Mouse (Mus musculus) midbrain, embryonic 16.5 days (tissue): ENCODE data around the gene C1qtnf3. TPM values are rescaled to one million over a fixed set of nuclear protein-coding genes. Genes with fewer than 3 reads are reported as not detected.

ENCODE experiments used
- ATAC-seq: fragments of 200-750 bp; cut with Nextera tagmentation; 2 replicates; pipeline ENCODE4 v1.8.0; 2017; ENCODE audit warnings: moderate TSS enrichment
- H3K27ac ChIP-seq: fragments of 300-500 bp; sonication (generic); 2 replicates; pipeline ENCODE4 v1.5.1; 2014; ENCODE audit warnings: mild to moderate bottlenecking, low read length, mixed read lengths
- H3K27me3 ChIP-seq: fragments of 300-500 bp; sonication (generic); 2 replicates; pipeline ENCODE4 v1.6.1; 2014; ENCODE audit warnings: low read depth, low read length, mixed read lengths; ENCODE audit not compliant: control insufficient read depth, insufficient read depth
- H3K36me3 ChIP-seq: fragments of 300-500 bp; sonication (generic); 2 replicates; pipeline ENCODE4 v1.6.1; 2014; ENCODE audit warnings: mild to moderate bottlenecking, low read length, moderate library complexity, mixed read lengths; ENCODE audit not compliant: control insufficient read depth, insufficient read depth
- H3K4me1 ChIP-seq: fragments of 300-500 bp; sonication (generic); 2 replicates; pipeline ENCODE4 v1.6.1; 2014; ENCODE audit warnings: mild to moderate bottlenecking, low read length, mixed read lengths; ENCODE audit not compliant: control insufficient read depth, insufficient read depth
- H3K4me2 ChIP-seq: fragments of 300-500 bp; sonication (generic); 2 replicates; pipeline ENCODE4 v1.6.1; 2014; ENCODE audit warnings: mild to moderate bottlenecking, low read length, mixed read lengths
- H3K4me3 ChIP-seq: fragments of 300-500 bp; sonication (generic); 2 replicates; pipeline ENCODE4 v1.5.1; 2014; ENCODE audit warnings: low read depth, mild to moderate bottlenecking, low read length, moderate library complexity, mixed read lengths
- H3K9ac ChIP-seq: fragments of 300-500 bp; sonication (generic); 2 replicates; pipeline ENCODE4 v1.6.1; 2014; ENCODE audit warnings: low read depth, low read length, mixed read lengths
- H3K9me3 ChIP-seq: fragments of 300-500 bp; sonication (generic); replicated peaks from 2 replicates; pipeline ENCODE4 v1.6.1; 2014; ENCODE audit warnings: mild to moderate bottlenecking, low read length, mixed read lengths; ENCODE audit not compliant: control insufficient read depth, poor library complexity, severe bottlenecking
- WGBS: fragments of 180-500 bp; shearing (Covaris S2); extraction: QIAGEN DNeasy Blood & Tissue Kit; methylation state at CpG from one replicate; pipeline ENCODE4 v1.1.7; 2014; 5-methylcytosine and 5-hydroxymethylcytosine counted together
- polyA plus RNA-seq: library from polyadenylated mRNA; unstranded; fragments of >200 nt; fragmentation: Nextera tagmentation; extraction: Ambion mirVana; gene quantifications from 2 replicates; pipeline ENCODE4 v1.2.1, GENCODE M21; 2015

Gene C1qtnf3
- 0.51 and 1.0 TPM in 2 replicates for polyA plus RNA-seq

DNA sequence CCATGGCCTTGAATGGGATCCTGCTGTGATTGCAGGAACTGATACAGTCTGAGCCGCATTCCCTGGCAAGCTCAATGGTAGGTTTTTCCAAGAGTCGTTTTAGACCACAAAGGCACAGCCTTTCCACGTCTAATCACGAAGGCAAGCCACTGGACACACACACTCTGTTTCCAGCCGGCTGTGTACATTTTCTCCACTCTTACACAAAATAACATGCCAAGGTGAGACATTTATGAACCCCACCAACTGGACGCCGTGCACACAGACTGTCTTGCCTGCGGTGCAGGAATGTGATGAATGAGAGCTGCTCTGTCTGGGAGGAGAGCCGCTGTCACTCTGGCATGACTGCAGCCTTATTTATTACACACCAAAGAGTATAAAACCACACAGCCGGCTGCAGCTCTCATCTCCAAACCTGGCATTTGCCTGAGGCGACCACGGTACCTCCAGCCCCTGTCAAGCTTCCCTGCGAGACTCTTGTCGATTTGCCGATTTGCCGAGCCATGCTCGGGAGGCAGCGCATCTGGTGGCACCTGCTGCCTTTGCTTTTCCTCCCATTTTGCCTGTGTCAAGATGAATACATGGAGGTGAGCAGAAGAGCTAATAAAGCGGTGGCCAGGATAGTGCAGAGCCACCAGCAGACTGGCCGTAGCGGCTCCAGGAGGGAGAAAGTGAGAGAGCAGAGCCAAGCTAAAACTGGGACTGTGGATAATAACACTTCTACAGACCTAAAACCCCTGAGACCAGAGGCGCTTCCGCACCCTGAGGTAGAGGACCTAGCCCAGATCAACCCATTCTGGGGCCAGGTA is at the start of gene C1qtnf3:
C1qtnf3 (plus strand) TSS at position 382 of the 809 bp plus-strand sequence.
- no peak within 1 kb of the TSS for H3K4me3 ChIP-seq
- ATAC-seq, result no peak
- peaks cover 3% of the 10 kb centered on the region; the same call in 1 of the 2 replicates for H3K4me1 ChIP-seq
- H3K4me2 ChIP-seq, result 0 out of 2 replicates have a peak within 1 kb of the TSS, but pooled peaks have one; percentile 13
- peak within 1 kb of the TSS; percentile 14; the same call in 1 of the 2 replicates for H3K27ac ChIP-seq
- H3K9me3 ChIP-seq, result no peaks in the 10 kb centered on the region
- 71% methylated on average over 23 of the region's 23 CpGs for WGBS
- no peaks in the 10 kb centered on the region for H3K27me3 ChIP-seq
- H3K9ac ChIP-seq, result no peak within 1 kb of the TSS
- no peaks in the 10 kb centered on the region for H3K36me3 ChIP-seq

DNA sequence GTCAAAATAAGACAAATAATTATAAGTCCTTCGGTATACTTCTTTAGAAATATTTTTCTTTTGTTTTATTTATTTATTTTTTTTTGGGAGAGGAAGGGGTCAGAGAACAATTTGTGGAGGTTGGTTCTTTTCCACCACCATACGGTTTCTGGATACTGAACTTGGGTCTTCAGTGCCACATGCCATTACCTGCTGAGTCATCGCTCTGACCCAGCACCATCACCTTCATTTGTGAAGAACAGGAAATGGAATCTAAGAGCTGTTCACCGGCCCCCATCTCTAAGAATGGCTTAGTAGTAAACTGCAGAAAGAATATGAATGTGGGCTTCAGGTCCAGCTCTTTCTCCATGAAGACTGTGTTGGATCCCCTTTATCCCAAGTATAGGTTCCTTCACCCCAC is 49.8 kb upstream of the C1qtnf3 start:
- H3K27ac ChIP-seq, result no peak overlapping the region
- 86% methylated on average over 4 of the region's 4 CpGs for WGBS
- H3K36me3 ChIP-seq, result no peaks in the 10 kb centered on the region
- no peak overlapping the region for H3K4me2 ChIP-seq
- no peaks in the 10 kb centered on the region for H3K4me1 ChIP-seq
- H3K4me3 ChIP-seq, result no peak overlapping the region
- H3K27me3 ChIP-seq, result no peaks in the 10 kb centered on the region
- H3K9me3 ChIP-seq, result no peaks in the 10 kb centered on the region
- no peak for ATAC-seq
- no peak overlapping the region for H3K9ac ChIP-seq

DNA sequence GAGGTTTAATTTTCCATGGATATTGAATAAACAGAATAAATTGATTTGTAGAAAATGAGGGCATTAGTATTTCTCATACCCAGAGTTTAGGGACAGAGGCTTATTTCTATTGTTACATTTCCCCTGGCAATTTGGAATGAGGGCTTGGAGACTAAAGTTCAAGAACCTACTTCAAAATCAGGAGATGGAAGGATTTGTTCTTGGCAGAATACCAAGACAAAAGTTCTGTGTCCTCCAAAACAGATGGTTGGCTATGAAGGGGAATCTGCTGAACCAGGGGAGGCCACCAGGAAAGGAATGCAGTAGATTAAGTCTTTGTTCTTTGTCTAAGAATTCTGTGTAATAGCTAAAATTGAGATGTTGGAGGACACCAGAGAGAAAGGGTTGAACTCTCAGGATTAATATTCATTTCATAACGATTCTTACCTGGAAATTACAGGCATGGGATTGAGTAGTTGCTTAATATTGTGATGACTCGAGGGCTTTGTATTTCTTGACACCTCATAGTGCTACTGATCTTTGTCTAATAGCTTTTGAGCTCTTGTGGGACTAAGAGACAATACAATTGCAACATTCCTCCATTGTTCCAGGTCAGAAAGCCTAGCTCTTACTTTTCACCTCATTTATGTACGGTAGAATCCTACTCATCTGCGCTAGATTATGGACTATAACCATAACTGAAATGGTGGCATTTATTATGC is 35.4 kb upstream of the C1qtnf3 start:
- Histone ChIP-seq H3K9me3 (no peaks in the 10 kb centered on the region), H3K4me1 (no peaks in the 10 kb centered on the region), H3K4me2 (no peak overlapping the region), H3K4me3 (no peak overlapping the region), H3K27ac (no peak overlapping the region), H3K9ac (no peak overlapping the region), H3K27me3 (no peaks in the 10 kb centered on the region), H3K36me3 (no peaks in the 10 kb centered on the region)
- ATAC-seq, result no peak
- 86% methylated on average over 4 of the region's 4 CpGs for WGBS

DNA sequence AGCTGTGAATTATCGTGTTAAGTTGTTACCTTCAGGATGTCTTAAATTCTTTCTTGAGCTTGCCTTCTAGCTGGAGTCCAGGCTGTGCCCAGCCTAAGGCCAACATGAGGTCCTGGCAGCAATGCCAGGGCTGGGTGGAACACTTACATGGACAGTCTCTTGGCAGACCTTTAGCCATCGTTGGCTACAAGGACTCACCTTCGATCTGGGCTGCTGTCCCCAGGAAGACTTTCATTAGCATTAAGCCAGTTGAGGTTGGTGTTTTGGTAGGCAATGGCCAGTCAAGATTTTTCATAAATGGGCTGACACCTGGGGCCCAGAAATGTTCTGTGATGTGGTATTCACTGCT is 34.8 kb upstream of the C1qtnf3 start:
- Histone ChIP-seq H3K9ac (no peak overlapping the region), H3K36me3 (no peaks in the 10 kb centered on the region), H3K27ac (no peak overlapping the region), H3K4me3 (no peak overlapping the region), H3K4me1 (no peaks in the 10 kb centered on the region), H3K27me3 (no peaks in the 10 kb centered on the region), H3K4me2 (no peak overlapping the region), H3K9me3 (no peaks in the 10 kb centered on the region)
- WGBS, result 96% methylated on average over 3 of the region's 3 CpGs
- ATAC-seq, result no peak

DNA sequence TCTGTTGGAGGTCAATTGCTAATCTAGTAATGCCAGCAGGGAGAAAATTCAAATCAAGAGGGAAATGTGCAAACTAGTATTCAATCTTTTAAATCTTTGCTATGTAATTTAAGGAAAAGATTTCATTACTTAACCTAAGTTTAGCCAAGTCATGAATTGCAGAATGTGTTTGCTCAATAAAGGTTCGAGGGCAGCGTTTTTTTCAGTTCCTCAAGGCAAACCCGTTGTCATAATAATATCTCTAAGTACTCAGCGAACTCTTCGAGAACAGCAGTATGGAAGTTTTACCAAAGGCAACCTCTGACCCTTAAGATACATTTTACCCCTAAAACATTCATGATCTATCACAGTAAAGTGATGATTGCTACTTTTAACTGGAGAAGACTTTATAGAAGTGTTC is 31.9 kb upstream of the C1qtnf3 start:
- ATAC-seq, result no peak
- H3K27ac ChIP-seq, result no peak overlapping the region
- H3K4me2 ChIP-seq, result no peak overlapping the region
- no peak overlapping the region for H3K9ac ChIP-seq
- no peaks in the 10 kb centered on the region for H3K36me3 ChIP-seq
- no peaks in the 10 kb centered on the region for H3K9me3 ChIP-seq
- no peak overlapping the region for H3K4me3 ChIP-seq
- H3K4me1 ChIP-seq, result no peaks in the 10 kb centered on the region
- H3K27me3 ChIP-seq, result no peaks in the 10 kb centered on the region
- 81% methylated on average over 5 of the region's 5 CpGs for WGBS

DNA sequence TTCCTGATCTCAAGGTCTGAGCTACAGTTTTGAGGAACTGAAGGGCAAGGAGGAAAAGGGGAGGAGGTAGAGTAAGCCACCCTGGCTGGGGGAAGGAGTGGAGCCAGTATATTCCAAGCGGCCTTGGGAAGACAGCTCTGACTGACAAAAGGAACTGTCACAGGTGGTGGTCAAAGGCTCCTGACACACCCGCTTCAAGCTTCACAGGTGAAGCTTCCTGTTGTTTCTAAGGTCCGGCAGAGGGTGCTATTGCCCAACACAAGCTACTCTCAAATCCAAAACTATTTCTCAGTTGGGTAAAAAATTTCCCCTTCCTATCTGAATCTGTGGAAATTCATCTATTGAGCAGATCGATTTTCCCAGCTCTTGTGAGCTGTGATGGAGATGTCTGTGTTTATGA is 31.1 kb upstream of the C1qtnf3 start:
- 0 out of 2 replicates have a peak, but pooled peaks have one; percentile 25 for ATAC-seq
- H3K9me3 ChIP-seq, result no peaks in the 10 kb centered on the region

DNA sequence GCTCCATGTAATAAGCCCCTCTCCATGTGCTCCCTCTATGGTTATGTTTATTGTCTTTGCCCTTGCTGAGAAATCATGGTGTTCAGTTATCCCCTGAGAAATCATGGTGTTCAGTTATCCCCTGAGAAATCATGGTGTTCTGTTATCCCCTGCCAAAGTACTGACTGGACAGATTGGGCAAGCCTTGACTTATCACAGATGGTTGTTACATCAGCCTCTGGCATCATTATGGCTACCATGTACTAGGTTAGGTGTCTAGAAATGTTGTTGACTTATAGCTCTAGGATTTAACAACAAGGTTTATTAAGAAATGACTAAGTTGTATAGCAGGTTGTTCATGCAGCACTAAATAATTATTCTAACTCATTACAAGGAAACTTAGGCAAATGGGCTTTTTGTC is 30.1 kb upstream of the C1qtnf3 start:
- H3K27ac ChIP-seq, result no peak overlapping the region
- no peak overlapping the region for H3K9ac ChIP-seq
- H3K27me3 ChIP-seq, result no peaks in the 10 kb centered on the region
- H3K9me3 ChIP-seq, result no peaks in the 10 kb centered on the region
- no peak for ATAC-seq
- no peak overlapping the region for H3K4me2 ChIP-seq
- no peaks in the 10 kb centered on the region for H3K4me1 ChIP-seq
- H3K4me3 ChIP-seq, result no peak overlapping the region
- no peaks in the 10 kb centered on the region for H3K36me3 ChIP-seq

More for the DNA sequence above, 31.1 kb upstream of the C1qtnf3 start:
- no peak overlapping the region for H3K4me3 ChIP-seq
- H3K27ac ChIP-seq, result no peak overlapping the region
- WGBS, result 38% methylated on average over 4 of the region's 4 CpGs
- H3K4me1 ChIP-seq, result no peaks in the 10 kb centered on the region
- no peaks in the 10 kb centered on the region for H3K36me3 ChIP-seq
- H3K27me3 ChIP-seq, result no peaks in the 10 kb centered on the region
- H3K4me2 ChIP-seq, result no peak overlapping the region
- no peak overlapping the region for H3K9ac ChIP-seq

DNA sequence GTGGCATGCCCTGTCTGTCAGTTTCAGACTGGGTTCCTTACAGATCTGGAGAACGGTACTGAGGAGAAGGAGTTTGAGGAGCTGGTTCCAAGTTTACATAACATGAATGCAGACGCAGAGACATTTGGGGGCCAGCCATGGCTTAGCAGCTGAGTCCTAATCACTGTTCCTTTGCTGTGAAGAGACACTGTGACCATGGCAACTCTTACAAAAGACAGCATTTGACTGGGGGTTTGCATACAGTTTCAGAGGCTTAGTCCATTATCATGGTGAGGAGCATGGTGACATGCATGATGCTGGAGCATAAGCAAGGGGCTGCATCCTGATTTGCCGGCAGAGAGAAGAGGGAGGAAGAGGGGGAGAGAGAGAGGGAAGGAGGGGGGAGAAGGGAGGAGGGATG is 29.6 kb upstream of the C1qtnf3 start:
- peak; percentile 83 for ATAC-seq
- H3K36me3 ChIP-seq, result no peaks in the 10 kb centered on the region

More for the DNA sequence above, 29.6 kb upstream of the C1qtnf3 start:
- WGBS, result 8% methylated on average over 3 of the region's 3 CpGs
- H3K4me1 ChIP-seq, result no peaks in the 10 kb centered on the region
- no peaks in the 10 kb centered on the region for H3K9me3 ChIP-seq
- H3K9ac ChIP-seq, result no peak overlapping the region
- H3K27ac ChIP-seq, result no peak overlapping the region
- H3K4me2 ChIP-seq, result no peak overlapping the region
- no peaks in the 10 kb centered on the region for H3K27me3 ChIP-seq
- H3K4me3 ChIP-seq, result no peak overlapping the region
